Mouse (Mus musculus) testis, adult 2 months (tissue): ENCODE measurements around the gene Olfr958. TPM values are rescaled to one million over a fixed set of nuclear protein-coding genes. Genes with fewer than 3 reads are reported as not detected.

Experiments used
- H3K27ac ChIP-seq: fragments of 200-500 bp; 2 replicates; pipeline ENCODE4 v1.5.1; 2012; ENCODE audit warnings: low read depth, low read length; ENCODE audit not compliant: control insufficient read depth, insufficient read depth
- H3K27me3 ChIP-seq: fragments of 200-500 bp; 2 replicates; pipeline ENCODE4 v1.6.1; 2012; ENCODE audit warnings: mild to moderate bottlenecking, low read length, moderate library complexity; ENCODE audit not compliant: control insufficient read depth, insufficient read depth
- H3K36me3 ChIP-seq: fragments of 200-500 bp; 2 replicates; pipeline ENCODE4 v1.6.1; 2012; ENCODE audit warnings: mild to moderate bottlenecking, low read length; ENCODE audit not compliant: control insufficient read depth, insufficient read depth
- H3K4me1 ChIP-seq: fragments of 200-500 bp; 2 replicates; pipeline ENCODE4 v1.6.1; 2012; ENCODE audit warnings: low read length; ENCODE audit not compliant: control insufficient read depth, insufficient read depth
- H3K4me3 ChIP-seq: fragments of 200-500 bp; 2 replicates; pipeline ENCODE4 v1.5.1; 2012; ENCODE audit warnings: low read depth, mild to moderate bottlenecking, low read length, moderate library complexity, mixed read lengths; ENCODE audit not compliant: control insufficient read depth
- CTCF ChIP-seq: fragments of 200-500 bp; IDR thresholded peaks from 2 replicates; pipeline ENCODE4 v1.5.1; 2012; ENCODE audit warnings: low read depth, mild to moderate bottlenecking, inconsistent platforms, low read length, moderate library complexity; ENCODE audit not compliant: control insufficient read depth, insufficient read depth, insufficient replicate concordance
- POLR2A ChIP-seq: fragments of 200-500 bp; IDR thresholded peaks from 2 replicates; pipeline ENCODE4 v1.6.1; 2012; ENCODE audit warnings: low read depth, mild to moderate bottlenecking, inconsistent platforms, low read length, moderate library complexity; ENCODE audit not compliant: control insufficient read depth
- polyA plus RNA-seq: library from polyadenylated mRNA; depleted of rRNA; stranded (reverse); fragments of >200 nt; gene quantifications from 2 replicates; pipeline ENCODE4 v1.2.3, GENCODE M21; 2012; rRNA removed

Olfr958 gene
- not detected in 2 replicates for polyA plus RNA-seq

GRCm38 (mm10) chr9:39553946-39554345, at the start of gene Olfr958:
TSS of gene Olfr958 (minus strand) at chr9:39554054.
- no peak within 1 kb of the TSS for H3K4me3 ChIP-seq
- no peaks in the 10 kb centered on the region for H3K4me1 ChIP-seq
- TF ChIP-seq CTCF (no peak), POLR2A (no peak)
- no peaks in the 10 kb centered on the region for H3K27me3 ChIP-seq
- no peaks in the 10 kb centered on the region for H3K36me3 ChIP-seq
- H3K27ac ChIP-seq, result no peak within 1 kb of the TSS

GRCm38 (mm10) chr9:39603333-39603845, 49.5 kb upstream of the Olfr958 start:
- Histone ChIP-seq H3K4me1 (peaks cover 4% of the 10 kb centered on the region), H3K27ac (no peak overlapping the region), H3K36me3 (no peaks in the 10 kb centered on the region), H3K4me3 (no peak overlapping the region), H3K27me3 (no peaks in the 10 kb centered on the region)
- TF ChIP-seq POLR2A (no peak), CTCF (no peak)

GRCm38 (mm10) chr9:39602536-39603332, 48.9 kb upstream of the Olfr958 start:
- TF ChIP-seq POLR2A (no peak), CTCF (no peak)
- Histone ChIP-seq H3K27me3 (no peaks in the 10 kb centered on the region), H3K4me3 (no peak overlapping the region), H3K27ac (no peak overlapping the region), H3K36me3 (no peaks in the 10 kb centered on the region), H3K4me1 (peaks cover 4% of the 10 kb centered on the region)

GRCm38 (mm10) chr9:39577050-39577449, 23.2 kb upstream of the Olfr958 start:
- H3K4me1 ChIP-seq, result no peaks in the 10 kb centered on the region
- TF ChIP-seq CTCF, result no peak
- no peak for TF ChIP-seq POLR2A
- H3K4me3 ChIP-seq, result no peak overlapping the region
- H3K27ac ChIP-seq, result no peak overlapping the region
- no peaks in the 10 kb centered on the region for H3K27me3 ChIP-seq
- H3K36me3 ChIP-seq, result no peaks in the 10 kb centered on the region

- Histone ChIP-seq H3K4me3 (no peak within 1 kb of the TSS), H3K36me3 (no peaks in the 10 kb centered on the region), H3K27me3 (no peaks in the 10 kb centered on the region), H3K4me1 (no peaks in the 10 kb centered on the region), H3K27ac (no peak within 1 kb of the TSS)
- TF ChIP-seq CTCF, result no peak
- TF ChIP-seq POLR2A, result no peak
These were observed 21.6 kb upstream of the Olfr958 start, which contains the start of gene Olfr959 for GRCm38 (mm10) chr9:39575469-39575868. TSS of gene Olfr959 (minus strand) at chr9:39575569.

- no peaks in the 10 kb centered on the region for H3K27me3 ChIP-seq
- TF ChIP-seq CTCF, result no peak
- no peak for TF ChIP-seq POLR2A
- H3K27ac ChIP-seq, result no peak overlapping the region
- H3K4me1 ChIP-seq, result no peaks in the 10 kb centered on the region
- no peaks in the 10 kb centered on the region for H3K36me3 ChIP-seq
- no peak overlapping the region for H3K4me3 ChIP-seq
These were observed 4.4 kb upstream of the Olfr958 start for GRCm38 (mm10) chr9:39558349-39558647.

GRCm38 (mm10) chr9:39557529-39558348, 3.9 kb upstream of the Olfr958 start:
- no peaks in the 10 kb centered on the region for H3K36me3 ChIP-seq
- no peak overlapping the region for H3K4me3 ChIP-seq
- H3K27ac ChIP-seq, result no peak overlapping the region
- no peaks in the 10 kb centered on the region for H3K4me1 ChIP-seq
- TF ChIP-seq POLR2A (no peak), CTCF (no peak)
- no peaks in the 10 kb centered on the region for H3K27me3 ChIP-seq
